Mouse (Mus musculus) kidney, adult 11 months (tissue): ENCODE measurements around the gene Nedd4.
A peak's percentile ranks its signal among the peaks of the same experiment; 100 is the strongest.
"Not testable (repeated sequence)": the region's sequence is repeated elsewhere in the genome, so short reads cannot be mapped to it uniquely, and the experiment has no call there.

ENCODE experiments used
- DNase-seq: peaks from one replicate; pipeline ENCODE4 v3.0.0; 2022

Nedd4 gene

DNA sequence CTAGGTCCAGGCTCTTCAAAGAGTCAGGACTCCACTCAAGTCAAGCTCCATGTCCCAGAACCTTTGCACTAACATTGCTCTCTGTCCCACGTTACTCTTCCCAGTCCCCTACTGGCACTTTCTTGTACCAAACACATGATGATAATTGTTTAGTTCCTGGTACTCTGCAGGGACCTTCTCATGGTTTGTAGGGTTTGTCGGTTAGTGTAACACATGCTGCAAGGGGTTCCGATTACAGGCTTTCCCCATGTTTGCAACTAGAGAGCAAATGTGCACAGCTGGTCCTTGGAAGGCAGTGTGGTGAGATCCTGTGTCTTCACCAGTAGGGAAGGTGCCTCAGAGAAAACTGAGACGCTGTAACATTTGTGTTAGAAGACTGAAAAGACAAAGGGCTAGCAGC lies 8.6 kb upstream of the Nedd4 start:
- DNase-seq = no peak

GRCm38 (mm10) chr9:72654593-72655242 lies 7.4 kb upstream of the Nedd4 start:
- peak; percentile 74 for DNase-seq

DNA sequence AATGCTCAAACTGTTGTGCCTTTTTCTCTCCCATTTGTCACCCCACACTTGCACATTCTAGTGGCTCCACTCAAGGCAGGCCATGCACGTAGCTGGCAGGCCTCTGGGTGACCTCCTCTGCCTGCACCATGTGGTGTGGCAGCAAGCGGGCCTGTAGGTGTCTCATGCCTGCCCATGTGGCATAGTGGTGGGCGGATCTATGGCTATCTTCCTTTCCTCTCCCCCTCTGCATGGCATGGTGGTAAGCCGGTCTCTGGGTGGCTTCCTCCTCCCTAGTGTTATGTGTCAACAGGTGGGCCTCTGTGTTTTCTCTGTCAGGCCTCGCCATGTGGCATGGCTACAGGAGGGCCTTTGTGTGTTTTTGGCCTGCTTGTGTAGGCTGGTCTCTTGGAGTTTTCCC lies 6.5 kb upstream of the Nedd4 start:
- DNase-seq = no peak

DNA sequence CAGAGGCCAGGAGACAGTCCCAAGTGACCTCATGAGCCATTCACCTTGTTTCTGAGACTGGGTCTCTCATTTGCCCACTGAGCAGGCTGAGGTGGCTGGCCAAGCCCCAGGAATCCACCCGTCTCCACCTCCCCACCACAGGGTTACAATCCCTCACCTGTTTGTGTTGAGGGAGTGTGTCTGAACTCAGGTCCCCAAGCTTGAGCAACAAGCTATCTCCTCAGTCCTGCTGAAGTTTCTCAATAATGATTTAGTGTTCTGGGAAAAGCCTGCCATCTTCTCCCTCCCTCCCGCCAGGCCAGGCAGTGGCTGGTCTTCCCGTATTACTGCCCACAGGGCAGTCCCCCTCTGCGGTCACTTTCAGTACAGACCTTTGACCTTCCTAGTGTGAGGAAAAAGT lies 5.7 kb upstream of the Nedd4 start:
- no peak for DNase-seq

GRCm38 (mm10) chr9:72656940-72657339 lies 5.2 kb upstream of the Nedd4 start:
- DNase-seq = no peak

GRCm38 (mm10) chr9:72657694-72658093 lies 4.5 kb upstream of the Nedd4 start:
- DNase-seq = no peak

GRCm38 (mm10) chr9:72660139-72660538 lies 2.0 kb upstream of the Nedd4 start:
- no peak for DNase-seq

DNA sequence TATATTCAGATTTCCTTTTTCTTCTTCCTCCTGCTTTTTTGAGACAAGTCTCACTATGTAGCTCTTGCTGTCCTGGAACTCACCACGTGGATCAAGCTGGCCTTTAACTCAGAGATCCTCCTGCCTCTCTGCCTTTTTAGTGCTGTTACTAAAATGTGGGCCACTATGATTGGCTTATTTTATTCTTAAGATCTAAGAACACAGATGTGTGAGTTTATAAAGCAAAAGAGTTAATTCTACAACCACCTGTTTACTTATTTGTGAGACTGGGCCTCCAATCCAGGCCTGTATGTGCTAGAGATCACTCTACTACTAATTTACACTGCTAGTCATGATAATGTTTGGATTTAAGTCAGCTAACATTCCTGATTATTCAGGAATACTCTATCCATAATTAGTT lies 1.2 kb upstream of the Nedd4 start:
- no peak for DNase-seq

- DNase-seq = no peak
Observed at GRCm38 (mm10) chr9:72661561-72661894, 618 bp upstream of the Nedd4 start.

- peak; percentile 81 for DNase-seq
Observed at GRCm38 (mm10) chr9:72662691-72663533, 766 bp downstream of the Nedd4 start.

- DNase-seq = no peak
Observed at GRCm38 (mm10) chr9:72663534-72663918, 1.4 kb downstream of the Nedd4 start.

DNA sequence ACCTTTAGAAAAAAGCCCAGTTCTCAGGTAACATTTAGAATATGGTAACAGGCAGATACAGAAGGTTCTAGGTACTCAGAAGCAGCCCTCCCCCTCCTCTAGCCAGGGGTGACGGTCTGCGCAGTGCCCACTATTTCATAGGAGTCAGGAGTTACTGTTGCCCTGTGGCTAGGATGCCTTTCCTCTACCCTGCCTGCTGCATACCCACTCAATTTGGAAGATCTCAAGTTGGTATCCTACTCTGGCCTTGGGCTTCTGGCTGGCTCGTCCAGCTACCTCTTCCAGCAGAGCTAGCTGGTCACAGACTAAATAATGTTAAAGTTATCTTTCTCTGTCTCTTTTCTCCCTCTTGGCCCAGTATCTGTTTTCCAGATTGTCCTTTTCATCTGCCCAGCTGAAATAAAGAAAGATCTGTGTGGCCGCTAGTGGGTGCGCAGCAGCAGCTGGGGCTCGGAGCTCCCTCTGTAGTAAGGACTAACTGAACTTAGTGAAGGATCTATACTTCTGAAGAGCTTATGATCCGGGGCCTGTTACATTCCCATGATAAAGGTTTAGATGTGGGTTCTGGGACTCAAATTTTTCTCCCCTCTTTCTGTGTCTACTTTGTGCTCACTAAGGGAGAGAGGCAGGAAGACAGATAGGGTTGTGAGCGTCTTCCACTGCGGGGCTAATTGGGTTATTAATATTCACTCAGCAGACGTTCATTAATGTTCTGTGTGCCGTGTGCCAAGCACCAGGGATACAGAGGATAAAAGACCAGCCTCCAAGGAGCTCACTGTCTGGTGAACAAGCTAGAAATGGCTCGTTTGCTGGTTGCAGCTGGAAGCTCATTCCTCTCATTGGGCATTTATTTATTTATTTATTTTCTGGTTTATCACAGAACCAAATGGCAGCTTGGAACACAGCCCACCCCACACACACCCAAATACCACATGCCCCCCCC lies 2.5 kb downstream of the Nedd4 start:
- DNase-seq = no peak

GRCm38 (mm10) chr9:72665517-72665916 lies 3.4 kb downstream of the Nedd4 start:
- DNase-seq = no peak

DNA sequence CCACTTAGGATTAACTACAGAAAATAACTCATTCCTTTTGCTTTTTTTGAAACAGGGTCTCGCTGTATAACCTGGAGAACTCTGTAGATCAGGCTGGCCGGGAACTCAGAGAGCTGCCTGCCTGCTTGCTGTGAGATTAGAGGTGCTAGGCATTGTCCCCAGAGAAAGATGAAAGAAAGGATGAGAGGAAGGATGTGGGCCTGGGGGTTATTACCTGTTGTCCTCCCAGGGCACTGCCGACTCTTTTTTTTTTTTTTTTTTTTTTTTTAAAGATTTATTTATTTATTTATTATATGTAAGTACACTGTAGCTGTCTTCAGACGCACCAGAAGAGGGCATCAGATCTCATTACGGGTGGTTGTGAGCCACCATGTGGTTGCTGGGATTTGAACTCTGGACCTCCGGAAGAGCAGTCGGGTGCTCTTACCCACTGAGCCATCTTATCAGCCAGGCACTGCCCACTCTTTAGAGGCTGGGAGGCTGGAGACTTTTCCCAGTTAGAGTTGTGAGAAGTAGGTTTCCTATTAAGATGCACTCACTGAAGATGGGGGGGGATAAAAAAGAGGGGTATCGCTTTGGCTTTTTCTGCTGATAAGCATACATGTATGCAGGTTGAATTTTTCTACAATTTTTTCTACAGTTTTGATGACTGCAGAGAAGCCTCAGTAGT lies 4.3 kb downstream of the Nedd4 start:
- not testable (repeated sequence) for DNase-seq

DNA sequence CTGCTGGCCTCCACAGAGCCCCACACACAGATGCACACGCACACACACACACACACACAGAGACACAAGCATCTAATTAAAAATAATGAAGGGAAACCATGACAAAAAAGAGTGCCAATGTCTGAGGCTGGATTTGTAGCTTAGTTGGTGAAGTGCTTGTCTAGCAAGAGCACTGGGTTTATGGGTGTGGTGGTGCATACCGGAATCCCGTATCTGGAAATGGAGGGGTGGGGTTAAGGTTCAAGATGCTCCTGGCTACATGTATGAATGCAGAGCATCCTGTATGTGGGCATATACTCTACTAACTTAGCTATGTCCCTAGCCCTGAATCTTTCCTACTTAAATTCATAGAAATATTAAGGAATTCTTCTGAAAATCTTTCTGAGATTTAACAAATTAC lies 5.0 kb downstream of the Nedd4 start:
- no peak for DNase-seq

DNA sequence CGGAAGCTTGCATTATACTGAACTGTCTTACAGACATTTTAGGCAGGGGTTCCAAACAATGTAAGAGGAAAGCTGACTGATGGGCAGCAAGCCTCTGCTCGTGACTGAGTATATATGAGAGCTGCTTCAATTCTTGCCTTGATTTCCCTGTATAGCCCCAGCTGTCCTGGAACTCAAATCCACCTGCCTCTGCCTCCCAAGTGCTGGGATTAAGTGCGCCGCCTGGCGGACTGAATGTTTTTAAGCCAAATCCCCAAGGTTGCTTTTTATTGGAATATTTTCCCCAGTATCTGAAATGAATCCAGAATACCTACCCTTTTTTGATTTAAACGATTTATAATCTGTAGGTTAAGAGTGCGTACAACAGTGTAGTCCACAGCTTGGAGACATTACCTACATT lies 7.2 kb downstream of the Nedd4 start:
- DNase-seq = no peak

DNA sequence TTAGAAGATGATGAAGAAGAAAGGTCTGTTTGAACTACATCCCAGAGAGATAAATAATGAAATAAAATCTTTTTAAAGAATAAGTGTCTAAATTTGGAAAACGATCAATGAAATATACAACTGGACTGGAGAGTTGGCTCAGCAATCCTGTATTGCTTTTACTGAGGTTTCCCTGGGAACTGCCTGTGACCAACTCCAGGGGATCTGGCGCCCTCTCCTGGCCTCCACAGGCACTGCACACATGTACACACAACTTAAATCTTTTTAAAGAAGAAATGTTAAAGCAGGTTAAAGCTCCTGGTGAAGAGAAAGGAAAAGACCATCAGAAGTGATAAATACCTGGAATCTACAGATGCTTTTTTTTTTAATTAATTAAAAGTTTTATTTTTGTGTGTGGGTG lies 10.2 kb downstream of the Nedd4 start:
- peak; percentile 67 for DNase-seq

DNA sequence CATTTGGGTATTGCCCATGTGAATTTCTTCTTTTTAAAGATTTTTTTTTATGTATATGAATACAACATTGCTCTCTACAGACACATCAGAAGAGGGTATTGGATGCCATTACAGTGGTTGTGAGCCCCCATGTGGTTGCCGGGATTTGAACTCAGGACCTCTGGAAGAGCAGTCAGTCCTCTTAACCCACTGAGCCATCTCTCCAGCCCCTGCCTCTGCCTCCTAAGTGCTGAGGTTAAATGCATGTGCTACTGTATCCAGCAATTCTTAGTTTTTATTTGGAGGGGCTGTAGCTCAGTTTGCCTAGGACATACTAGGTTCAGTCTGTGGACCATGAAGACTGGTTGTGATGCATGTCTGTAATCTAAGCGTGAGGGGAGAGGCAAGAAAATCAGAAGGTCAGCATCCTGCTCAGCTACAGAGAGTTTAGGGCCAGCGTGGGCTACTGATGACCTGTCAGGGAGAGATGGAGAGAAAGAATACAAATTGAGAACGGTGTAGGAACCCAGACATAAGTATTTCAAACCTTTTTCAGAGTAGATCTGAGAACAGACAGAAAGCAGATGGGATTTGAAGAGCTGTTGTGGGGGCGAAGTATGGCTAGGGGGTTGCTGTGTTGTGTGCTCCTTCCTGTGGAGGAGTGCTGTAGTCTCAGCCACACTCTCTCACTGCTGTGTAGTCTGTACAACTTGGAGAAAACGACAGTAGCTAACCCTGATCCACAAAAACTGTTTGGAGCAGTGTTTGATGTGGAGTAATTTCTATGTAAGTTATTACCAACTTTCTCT lies 13.0 kb downstream of the Nedd4 start:
- no peak for DNase-seq

- DNase-seq = no peak
Observed at GRCm38 (mm10) chr9:72675745-72676200, 13.6 kb downstream of the Nedd4 start.

- no peak for DNase-seq
Observed at GRCm38 (mm10) chr9:72677659-72678058, 15.5 kb downstream of the Nedd4 start.

GRCm38 (mm10) chr9:72678771-72679170 lies 16.6 kb downstream of the Nedd4 start:
- DNase-seq = no peak

DNA sequence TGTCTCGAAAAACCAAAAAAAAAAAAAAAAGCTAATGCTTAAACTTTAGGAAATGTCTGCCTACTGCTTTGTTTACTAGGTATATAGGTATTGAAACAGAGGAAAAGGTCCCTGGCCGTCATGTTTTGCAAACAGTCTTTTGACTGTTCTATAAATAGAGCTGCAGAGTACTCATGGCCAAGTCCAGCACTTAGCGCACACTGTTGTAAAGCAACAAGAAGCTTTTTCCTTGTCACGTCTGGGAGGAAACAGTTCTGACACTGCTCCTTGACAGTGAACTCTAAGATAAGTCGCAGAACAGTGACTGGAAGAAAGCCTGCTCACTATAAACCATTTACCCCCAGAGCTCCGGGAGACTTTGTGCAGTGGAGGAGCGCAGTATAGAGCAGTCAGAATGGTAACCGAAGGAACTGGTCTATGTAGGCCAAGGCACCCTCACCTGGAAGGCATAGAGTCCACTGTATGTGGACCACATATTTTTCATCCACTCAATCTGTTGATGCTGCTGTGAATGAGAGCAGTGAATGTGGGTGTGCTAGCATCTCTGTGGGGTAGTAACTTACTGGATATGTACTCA lies 19.6 kb downstream of the Nedd4 start:
- no peak for DNase-seq
